Mouse (Mus musculus): ENCODE results near the gene Cpsf6. TPM values are rescaled to one million over a fixed set of nuclear protein-coding genes. Genes with fewer than 3 reads are reported as not detected.
"Not testable (repeated sequence)": the region's sequence is repeated elsewhere in the genome, so short reads cannot be mapped to it uniquely, and the experiment has no call there.

Gene Cpsf6
- polyA plus RNA-seq, 1 experiment, result 149 TPM

DNA sequence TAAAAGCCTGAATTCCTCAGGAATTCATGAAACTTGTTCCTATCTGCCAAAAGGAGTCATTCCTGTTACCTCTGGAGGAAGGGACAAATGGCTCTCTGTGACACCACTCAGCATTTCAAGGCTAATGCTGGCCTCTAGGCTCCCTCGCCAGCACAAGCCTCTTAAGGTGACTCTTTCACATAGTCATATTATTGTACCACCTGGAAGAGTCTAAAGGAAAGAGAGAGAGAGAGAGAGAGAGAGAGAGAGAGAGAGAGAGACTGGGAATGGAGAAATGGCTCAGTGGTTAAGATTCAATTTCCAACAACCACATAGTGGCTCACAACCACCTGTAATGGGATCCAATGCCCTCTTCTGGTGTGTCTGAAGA is 9.5 kb upstream of the Cpsf6 start:
- DNase-seq (ENCODE audit: low read depth), result no peak
- TF ChIP-seq POLR2A (IDR thresholded peaks at IDR 0.05; ENCODE audit: borderline replicate concordance, extremely low read depth, insufficient read depth, insufficient read length, poor library complexity, severe bottlenecking) (no peak), CTCF (IDR thresholded peaks at IDR 0.05; ENCODE audit: borderline replicate concordance, extremely low read depth, insufficient read depth, insufficient read length) (no peak)

DNA sequence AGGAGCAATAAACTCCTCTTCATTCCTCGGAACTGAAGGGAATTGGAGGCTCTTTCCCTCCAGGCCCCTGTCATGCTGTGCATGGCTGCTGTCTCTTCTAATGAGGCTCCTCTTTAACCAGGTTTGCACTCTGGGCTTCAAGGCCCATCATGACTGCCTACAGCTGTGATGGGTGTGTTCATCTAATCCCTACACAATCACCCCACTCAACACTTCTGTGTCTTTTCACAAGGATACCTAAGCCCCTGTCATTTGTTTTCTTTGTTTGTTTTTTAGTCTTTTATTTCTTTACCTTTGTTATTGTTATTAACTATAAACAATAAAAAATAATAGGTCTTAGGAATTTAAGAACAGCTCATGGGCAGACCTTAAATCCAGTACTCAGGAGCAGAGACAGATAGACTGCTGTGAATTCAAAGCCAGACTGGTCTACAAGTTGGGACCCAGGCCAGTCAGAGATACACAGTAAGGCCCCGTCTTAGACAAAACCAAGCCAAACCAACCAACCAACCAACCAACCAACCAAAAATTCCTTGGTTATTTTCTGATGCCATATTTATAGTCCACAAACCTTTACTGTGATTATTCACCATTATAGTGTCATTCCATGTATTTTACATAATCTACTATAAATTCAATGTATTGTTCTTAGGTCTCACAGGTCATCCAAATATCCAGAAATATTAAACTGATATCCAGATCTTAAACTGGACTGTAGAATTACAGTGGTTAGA is 9.0 kb upstream of the Cpsf6 start:
- no peak for DNase-seq (ENCODE audit: low read depth)
- TF ChIP-seq POLR2A (IDR thresholded peaks at IDR 0.05; ENCODE audit: borderline replicate concordance, extremely low read depth, insufficient read depth, insufficient read length, poor library complexity, severe bottlenecking), result no peak

GRCm38 (mm10) chr10:117387961-117388636 is 8.3 kb upstream of the Cpsf6 start:
- not testable (repeated sequence) for DNase-seq (ENCODE audit: low read depth)

- DNase-seq (ENCODE audit: low read depth), result no peak
- no peak for TF ChIP-seq POLR2A (IDR thresholded peaks at IDR 0.05; ENCODE audit: borderline replicate concordance, extremely low read depth, insufficient read depth, insufficient read length, poor library complexity, severe bottlenecking)
- TF ChIP-seq CTCF (IDR thresholded peaks at IDR 0.05; ENCODE audit: borderline replicate concordance, extremely low read depth, insufficient read depth, insufficient read length), result no peak
These were observed 7.2 kb upstream of the Cpsf6 start for GRCm38 (mm10) chr10:117386981-117387380.

GRCm38 (mm10) chr10:117386261-117386660 is 6.4 kb upstream of the Cpsf6 start:
- DNase-seq (ENCODE audit: low read depth), result no peak
- TF ChIP-seq CTCF (IDR thresholded peaks at IDR 0.05; ENCODE audit: borderline replicate concordance, extremely low read depth, insufficient read depth, insufficient read length) (no peak), POLR2A (IDR thresholded peaks at IDR 0.05; ENCODE audit: borderline replicate concordance, extremely low read depth, insufficient read depth, insufficient read length, poor library complexity, severe bottlenecking) (no peak)

DNA sequence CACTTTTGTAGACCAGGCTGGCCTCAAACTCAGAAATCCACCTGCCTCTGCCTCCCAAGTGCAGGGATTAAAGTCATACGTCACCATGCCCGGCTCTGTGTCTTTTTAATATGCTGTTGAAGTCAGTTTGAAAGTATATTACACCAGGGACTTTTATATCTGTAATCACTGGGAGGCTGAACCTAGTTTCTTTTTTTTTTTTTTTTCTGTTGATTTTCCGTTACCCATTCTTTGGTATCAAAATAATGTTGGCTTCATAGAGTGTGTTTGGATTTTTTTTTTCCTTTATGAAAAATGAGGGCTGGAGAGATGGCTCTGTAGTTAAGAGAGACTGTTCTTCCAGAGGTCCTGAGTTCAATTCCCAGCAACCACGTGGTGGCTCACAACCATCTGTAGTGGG is 5.6 kb upstream of the Cpsf6 start:
- no peak for TF ChIP-seq POLR2A (IDR thresholded peaks at IDR 0.05; ENCODE audit: borderline replicate concordance, extremely low read depth, insufficient read depth, insufficient read length, poor library complexity, severe bottlenecking)
- no peak for TF ChIP-seq CTCF (IDR thresholded peaks at IDR 0.05; ENCODE audit: borderline replicate concordance, extremely low read depth, insufficient read depth, insufficient read length)
- no peak for DNase-seq (ENCODE audit: low read depth)

DNA sequence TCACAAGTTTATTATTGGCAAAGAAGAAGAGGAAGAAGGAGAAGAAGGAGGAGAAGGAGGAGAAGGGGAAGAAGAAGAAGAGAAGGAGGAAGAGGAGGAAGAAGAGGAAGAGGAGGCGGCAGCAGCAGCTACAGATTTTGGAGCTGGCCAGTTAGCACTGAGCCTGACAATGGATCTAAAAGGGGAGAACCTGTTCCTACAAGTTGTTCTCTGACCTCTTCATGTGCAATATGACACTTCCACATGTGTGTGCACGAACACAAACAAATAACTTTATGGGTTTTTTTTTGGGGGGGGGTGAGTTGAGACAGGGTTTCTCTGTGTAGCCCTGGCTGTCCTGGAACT is 5.2 kb upstream of the Cpsf6 start:
- no peak for TF ChIP-seq CTCF (IDR thresholded peaks at IDR 0.05; ENCODE audit: borderline replicate concordance, extremely low read depth, insufficient read depth, insufficient read length)
- TF ChIP-seq POLR2A (IDR thresholded peaks at IDR 0.05; ENCODE audit: borderline replicate concordance, extremely low read depth, insufficient read depth, insufficient read length, poor library complexity, severe bottlenecking), result no peak
- DNase-seq (ENCODE audit: low read depth), result no peak

- DNase-seq (ENCODE audit: low read depth), result no peak
- TF ChIP-seq POLR2A (IDR thresholded peaks at IDR 0.05; ENCODE audit: borderline replicate concordance, extremely low read depth, insufficient read depth, insufficient read length, poor library complexity, severe bottlenecking), result no peak
- no peak for TF ChIP-seq CTCF (IDR thresholded peaks at IDR 0.05; ENCODE audit: borderline replicate concordance, extremely low read depth, insufficient read depth, insufficient read length)
These were observed 4.7 kb upstream of the Cpsf6 start for GRCm38 (mm10) chr10:117384386-117385085.

DNA sequence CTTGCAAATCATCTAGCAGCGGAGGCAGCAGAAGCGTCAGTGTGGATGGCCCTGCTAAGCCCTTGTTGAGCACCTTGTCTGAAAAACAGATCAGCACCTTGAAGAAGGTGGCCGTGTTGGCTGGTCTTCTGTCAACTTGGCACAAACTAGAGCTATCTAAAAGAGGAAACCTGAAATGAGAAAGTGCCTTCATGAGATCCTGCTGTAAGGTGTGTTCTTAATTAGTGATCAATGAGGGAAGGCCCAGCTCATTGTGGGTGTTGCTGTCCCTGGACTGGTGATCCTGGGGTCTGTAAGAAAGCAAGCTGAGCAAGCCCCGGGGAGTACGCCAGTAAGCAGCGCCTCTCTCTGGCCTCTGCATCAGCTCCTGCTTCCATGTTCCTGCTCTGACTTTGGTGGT is 4.1 kb upstream of the Cpsf6 start:
- TF ChIP-seq CTCF (IDR thresholded peaks at IDR 0.05; ENCODE audit: borderline replicate concordance, extremely low read depth, insufficient read depth, insufficient read length) (no peak), POLR2A (IDR thresholded peaks at IDR 0.05; ENCODE audit: borderline replicate concordance, extremely low read depth, insufficient read depth, insufficient read length, poor library complexity, severe bottlenecking) (no peak)
- no peak for DNase-seq (ENCODE audit: low read depth)

- DNase-seq (ENCODE audit: low read depth), result no peak
- TF ChIP-seq POLR2A (IDR thresholded peaks at IDR 0.05; ENCODE audit: borderline replicate concordance, extremely low read depth, insufficient read depth, insufficient read length, poor library complexity, severe bottlenecking) (no peak), CTCF (IDR thresholded peaks at IDR 0.05; ENCODE audit: borderline replicate concordance, extremely low read depth, insufficient read depth, insufficient read length) (no peak)
These were observed 3.3 kb upstream of the Cpsf6 start for GRCm38 (mm10) chr10:117382996-117383550.

DNA sequence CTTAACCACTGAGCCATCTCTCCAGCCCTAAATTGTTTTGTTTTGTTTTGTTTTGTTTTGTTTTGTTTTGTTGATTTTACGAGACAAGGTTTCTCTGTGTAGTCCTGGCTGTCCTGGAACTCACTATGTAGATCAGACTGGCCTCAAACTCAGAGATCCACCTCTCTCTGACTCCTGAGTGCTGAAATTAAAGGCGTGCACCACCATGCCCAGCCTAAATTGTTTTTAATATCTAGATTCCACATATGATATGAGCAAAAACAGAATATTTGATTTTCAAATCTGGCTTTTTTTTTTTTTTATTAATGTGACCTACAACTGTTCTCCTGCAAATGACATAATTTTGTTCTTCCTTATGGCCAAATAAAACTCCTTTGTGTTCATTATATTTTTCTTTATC is 2.3 kb upstream of the Cpsf6 start:
- no peak for DNase-seq (ENCODE audit: low read depth)

More for the DNA sequence above, 2.3 kb upstream of the Cpsf6 start:
- no peak for TF ChIP-seq POLR2A (IDR thresholded peaks at IDR 0.05; ENCODE audit: borderline replicate concordance, extremely low read depth, insufficient read depth, insufficient read length, poor library complexity, severe bottlenecking)
- TF ChIP-seq CTCF (IDR thresholded peaks at IDR 0.05; ENCODE audit: borderline replicate concordance, extremely low read depth, insufficient read depth, insufficient read length), result no peak
